Mouse (Mus musculus) cortical plate, adult 2 months (tissue): ENCODE measurements around the gene Fgfr2.

Experiments used
- CTCF ChIP-seq: fragments of 200-500 bp; IDR thresholded peaks from 2 replicates; pipeline ENCODE4 v1.5.1; 2011; ENCODE audit warnings: mild to moderate bottlenecking, control low read depth, low read length; ENCODE audit not compliant: insufficient read depth; ENCODE audit errors: extremely low read depth
- POLR2A ChIP-seq: fragments of 200-500 bp; IDR thresholded peaks from 2 replicates; pipeline ENCODE4 v1.6.1; 2011; ENCODE audit warnings: mild to moderate bottlenecking, low read length, control low read depth; ENCODE audit not compliant: insufficient read depth; ENCODE audit errors: extremely low read depth

DNA sequence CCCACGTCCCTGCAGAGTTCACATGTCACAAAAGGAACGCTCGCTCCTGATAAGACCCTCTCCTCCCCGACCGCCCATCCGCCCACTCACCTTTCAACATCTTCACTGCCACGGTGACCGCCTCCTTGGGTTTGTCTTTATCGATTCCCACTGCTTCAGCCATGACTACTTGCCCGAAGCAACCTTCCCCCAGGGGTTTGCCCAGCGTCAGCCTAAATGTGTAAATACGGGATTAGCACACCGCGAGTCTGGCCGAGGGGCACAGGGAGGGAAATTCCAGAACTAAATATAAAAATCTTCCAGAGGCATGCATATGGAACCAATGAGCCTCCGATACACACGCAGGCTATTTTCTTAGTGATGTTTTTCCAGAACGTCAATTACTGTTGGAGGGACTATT is 2940.6 kb downstream of the Fgfr2 start:
- no peak for TF ChIP-seq CTCF
- TF ChIP-seq POLR2A = no peak
